Mouse (Mus musculus): ENCODE results near the gene Pms1. TPM values are rescaled to one million over a fixed set of nuclear protein-coding genes. Genes with fewer than 3 reads are reported as not detected.

Gene Pms1
- 7.9 TPM for polyA plus RNA-seq (2014; fragmentation: Illumina TruSeq; extraction: RNeasy Lipid Tissue Mini Kit (QIAGEN cat#74804); ENCODE audit: low replicate concordance)

DNA sequence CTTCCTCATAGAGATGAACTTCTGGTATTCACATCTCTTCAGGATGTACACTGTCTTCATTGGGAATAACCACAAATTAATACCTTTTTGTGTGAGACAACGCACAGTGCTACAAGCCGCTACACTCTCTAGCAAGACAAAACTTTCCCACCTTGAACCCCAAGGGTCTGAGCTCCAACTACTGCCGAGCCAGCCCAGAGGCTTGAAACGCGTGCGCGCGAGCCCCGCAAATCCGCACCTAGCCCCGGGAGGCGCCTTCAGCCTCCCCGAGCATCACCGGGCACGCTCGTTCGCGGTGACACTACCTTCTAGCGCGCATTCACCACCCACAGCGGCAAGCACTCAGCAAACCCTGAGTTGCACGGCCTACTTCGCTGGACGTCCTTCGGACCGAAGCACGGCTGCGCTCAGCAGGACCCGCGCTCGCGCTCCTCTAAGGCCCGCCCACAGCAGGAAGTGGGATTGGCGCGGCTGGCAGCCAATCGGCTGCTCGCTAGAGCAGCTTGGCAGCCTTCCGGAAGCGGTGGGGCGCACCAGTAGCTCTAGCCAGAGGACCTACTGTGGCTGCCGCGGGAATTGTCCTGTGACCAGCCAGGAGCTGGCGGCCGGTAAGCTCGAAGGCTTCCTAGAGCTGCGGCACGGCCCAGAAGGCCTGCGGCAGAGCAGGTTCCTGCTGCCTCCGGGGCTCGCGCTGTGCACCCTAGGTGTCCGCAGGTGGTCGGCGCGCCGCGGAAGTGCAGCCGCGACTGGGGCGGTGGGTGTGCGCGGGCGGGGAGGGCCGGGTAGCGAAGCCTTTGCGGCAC is at the start of gene Pms1, which contains the start of the genes Ormdl1 and Gm28778:
Gene Pms1, minus strand, starts transcription at position 438 of the 803 bp plus-strand sequence.
Gene Ormdl1, plus strand, starts transcription at position 515 of the 803 bp plus-strand sequence.
Gene Gm28778, plus strand, starts transcription at position 531 of the 803 bp plus-strand sequence.

DNA sequence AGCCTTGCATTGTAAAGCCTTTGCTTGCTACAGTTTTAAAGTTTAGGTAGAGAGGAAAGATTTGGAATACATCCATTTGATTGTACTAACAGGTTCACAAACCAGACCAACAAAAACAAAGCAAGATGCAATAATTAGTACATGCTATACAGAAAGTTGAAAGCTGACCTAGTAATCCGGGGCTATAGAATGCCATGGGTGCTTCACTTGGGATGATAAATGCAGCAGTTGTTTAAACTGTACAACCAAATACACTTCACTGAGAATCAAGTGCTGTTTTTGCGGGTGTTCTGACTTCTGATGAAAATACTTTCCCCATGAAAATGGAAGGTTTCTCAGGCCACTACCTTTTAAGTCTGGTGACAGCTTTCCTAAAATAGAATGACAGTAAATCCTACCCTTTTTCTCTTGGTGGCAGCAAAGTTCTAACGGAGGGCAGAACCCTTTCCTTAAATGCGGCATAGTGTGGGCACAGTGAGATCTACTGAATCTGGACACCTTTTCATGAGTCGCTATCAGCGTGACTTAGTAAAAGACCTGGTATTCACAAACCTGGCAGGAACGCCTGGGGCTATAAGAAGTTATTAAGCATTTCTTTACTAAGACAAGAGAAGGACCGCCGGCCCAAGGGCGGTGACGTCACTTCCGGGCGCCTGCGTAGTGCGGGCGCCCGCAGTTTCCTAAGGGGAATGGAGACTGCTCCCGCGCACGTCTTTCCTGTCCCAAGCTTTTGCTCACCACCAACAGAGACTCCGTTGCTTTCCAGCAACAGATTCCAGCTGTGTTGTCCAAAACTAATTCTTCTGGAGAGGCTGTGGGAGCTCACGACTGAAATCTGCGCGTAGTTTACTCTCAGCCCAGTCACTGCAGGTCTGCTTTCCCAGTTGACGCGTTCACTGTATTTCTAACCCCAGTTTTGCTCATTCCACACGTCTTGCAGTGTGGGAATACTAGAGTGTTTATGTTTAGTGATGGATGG is 16.5 kb upstream of the Pms1 start, which contains the start of gene Osgepl1:
Gene Osgepl1, plus strand, starts transcription at position 636 of the 979 bp plus-strand sequence.

DNA sequence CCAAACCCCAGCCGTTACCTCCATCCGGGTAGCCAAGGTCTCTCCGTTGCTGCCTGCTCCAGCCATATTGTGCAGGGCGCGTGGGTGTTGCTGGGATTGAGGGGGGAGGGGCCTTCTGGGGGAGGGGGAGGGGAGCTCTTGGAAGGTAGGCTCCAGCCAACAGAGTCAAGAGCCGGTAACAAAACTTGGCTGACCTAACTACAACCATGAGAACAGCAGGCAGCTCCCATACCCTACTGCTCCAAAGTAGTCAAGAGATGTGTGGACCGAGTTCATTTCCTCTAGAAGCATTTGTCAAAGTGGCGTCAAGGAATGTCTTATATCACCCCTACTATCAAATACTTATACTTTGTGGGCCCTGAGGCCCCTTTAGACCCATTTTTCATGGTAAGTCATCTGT is 109.3 kb downstream of the Pms1 start, which contains the start of gene 1700019A02Rik:
Gene 1700019A02Rik, minus strand, starts transcription at position 101 of the 400 bp plus-strand sequence.

Other genes with a start within 250 kb of the Pms1 start
- gene Mstn, start 235.4 kb downstream of the Pms1 start, polyA plus RNA-seq (2014; fragmentation: Illumina TruSeq; extraction: RNeasy Lipid Tissue Mini Kit (QIAGEN cat#74804); ENCODE audit: low replicate concordance): not detected
- gene 1700019A02Rik, start 109.4 kb downstream of the Pms1 start, polyA plus RNA-seq (2014; fragmentation: Illumina TruSeq; extraction: RNeasy Lipid Tissue Mini Kit (QIAGEN cat#74804); ENCODE audit: low replicate concordance): not detected
- gene Ormdl1, start 77 bp upstream of the Pms1 start, polyA plus RNA-seq (2014; fragmentation: Illumina TruSeq; extraction: RNeasy Lipid Tissue Mini Kit (QIAGEN cat#74804); ENCODE audit: low replicate concordance): 105 TPM
- gene Gm28778, start 93 bp upstream of the Pms1 start, polyA plus RNA-seq (2014; fragmentation: Illumina TruSeq; extraction: RNeasy Lipid Tissue Mini Kit (QIAGEN cat#74804); ENCODE audit: low replicate concordance): not detected
- gene Osgepl1, start 16.6 kb upstream of the Pms1 start, polyA plus RNA-seq (2014; fragmentation: Illumina TruSeq; extraction: RNeasy Lipid Tissue Mini Kit (QIAGEN cat#74804); ENCODE audit: low replicate concordance): 49.3 TPM
- 160 TPM for gene Asdurf, start 55.6 kb upstream of the Pms1 start, polyA plus RNA-seq (2014; fragmentation: Illumina TruSeq; extraction: RNeasy Lipid Tissue Mini Kit (QIAGEN cat#74804); ENCODE audit: low replicate concordance)
- gene Gm28551, start 55.6 kb upstream of the Pms1 start, polyA plus RNA-seq (2014; fragmentation: Illumina TruSeq; extraction: RNeasy Lipid Tissue Mini Kit (QIAGEN cat#74804); ENCODE audit: low replicate concordance): not detected
- 80.6 TPM for gene Asnsd1, start 55.7 kb upstream of the Pms1 start, polyA plus RNA-seq (2014; fragmentation: Illumina TruSeq; extraction: RNeasy Lipid Tissue Mini Kit (QIAGEN cat#74804); ENCODE audit: low replicate concordance)

All from small intestine, adult 10 weeks (tissue).